24 mouse cellular contexts compared by ENCODE assay signal in the genomic region with DNA sequence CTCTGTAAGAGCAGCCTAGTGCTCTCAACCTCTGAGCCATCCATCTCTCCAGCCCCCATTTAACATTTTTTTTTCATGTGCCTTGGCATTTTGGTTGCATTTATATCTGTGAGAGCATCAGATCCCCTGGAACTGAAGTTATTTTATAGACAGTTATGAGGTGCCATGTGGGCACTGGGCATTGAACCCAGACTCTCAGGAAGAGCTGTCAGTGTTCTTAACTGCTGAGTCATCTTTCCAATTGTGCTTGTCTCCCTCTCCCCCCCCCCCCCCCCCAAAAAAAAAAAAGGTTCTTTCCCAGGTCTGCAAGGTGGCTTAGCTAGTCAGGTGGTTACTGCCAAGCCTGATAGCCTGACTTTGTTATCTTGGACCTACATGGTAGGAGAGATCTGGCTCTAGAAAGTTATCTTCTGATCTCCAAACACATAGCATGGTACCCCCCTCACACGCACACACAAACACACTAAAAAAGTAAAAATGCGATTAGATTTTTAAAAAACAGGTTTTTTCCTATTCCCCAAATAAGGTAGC. TPM values are rescaled to one million over a fixed set of nuclear protein-coding genes. Genes with fewer than 3 reads are reported as not detected.
"Had no signal": no experiment of that assay in that cellular context is flagged by ENCODE, and none has a peak within 500 bp of the region (broad histone marks: within the 10 kb centered on the region; RNA-seq: fewer than 3 reads in every experiment).

No protein-coding gene starts in this region.

- DNase-seq: kidney, adult 2 months; kidney, postnatal 25 days; layer of hippocampus, adult 9-11 months; lung, adult 18-20 months; lung, postnatal 14 days; lung, postnatal 4 days; thymus, adult 18-20 months; thymus, postnatal 4 days had no signal

- H3K36me3 ChIP-seq: midbrain, embryonic 15.5 days had no signal

- H3K9ac ChIP-seq: limb, embryonic 13.5 days; midbrain, embryonic 12.5 days; midbrain, embryonic 15.5 days; neural tube, embryonic 12.5 days; neural tube, embryonic 15.5 days had no signal

- H3K27me3 ChIP-seq: limb, embryonic 13.5 days; midbrain, embryonic 12.5 days; midbrain, embryonic 15.5 days; neural tube, embryonic 12.5 days; neural tube, embryonic 15.5 days had no signal

- ATAC-seq: midbrain, embryonic 15.5 days had no signal

- H3K27ac ChIP-seq: kidney, postnatal 0 days; limb, embryonic 10.5 days; limb, embryonic 13.5 days; midbrain, embryonic 12.5 days; midbrain, embryonic 15.5 days; neural tube, embryonic 12.5 days; neural tube, embryonic 15.5 days had no signal

- H3K4me3 ChIP-seq: layer of hippocampus, adult 2 months; limb, embryonic 10.5 days; limb, embryonic 13.5 days; midbrain, embryonic 12.5 days; midbrain, embryonic 15.5 days; neural tube, embryonic 12.5 days; neural tube, embryonic 15.5 days had no signal

- H3K4me1 ChIP-seq: limb, embryonic 10.5 days; limb, embryonic 13.5 days; midbrain, embryonic 12.5 days; midbrain, embryonic 15.5 days had no signal

- H3K9me3 ChIP-seq: limb, embryonic 10.5 days; limb, embryonic 13.5 days; midbrain, embryonic 12.5 days; midbrain, embryonic 15.5 days; neural tube, embryonic 12.5 days; neural tube, embryonic 15.5 days had no signal

- H3K4me2 ChIP-seq: limb, embryonic 13.5 days; midbrain, embryonic 12.5 days; midbrain, embryonic 15.5 days; neural tube, embryonic 12.5 days; neural tube, embryonic 15.5 days had no signal

RNA-seq across cellular contexts. Expression of gene 1700003F12Rik, which starts 47.1 kb away (rescaled TPM):
- total RNA-seq: liver, adult 2 months; megakaryocyte progenitor cell, adult 5-6 weeks had no signal
- polyA plus RNA-seq: large intestine, adult 2 months had no signal

RNA-seq across cellular contexts. Expression of gene Actl10, which starts 51.8 kb away (rescaled TPM):
- total RNA-seq: layer of hippocampus, adult 2 months; layer of hippocampus, postnatal 25 days; left cerebral cortex, adult 18-20 months; left cerebral cortex, postnatal 25 days; megakaryocyte progenitor cell, adult 5-6 weeks had no signal
- polyA plus RNA-seq: kidney, adult 2 months; kidney, embryonic 14.5 days; kidney, postnatal 0 days; large intestine, adult 2 months; liver, adult 2 months; small intestine, adult 2 months had no signal
